Mouse (Mus musculus) liver, embryonic 12.5 days (tissue): ENCODE data around the gene Misp. TPM values are rescaled to one million over a fixed set of nuclear protein-coding genes. Genes with fewer than 3 reads are reported as not detected.

Experiments
- microRNA-seq: library from miRNA; unstranded; fragments of <30 nt; microRNA quantifications from one replicate; pipeline ENCODE4, GENCODE M21; 2017
- polyA plus RNA-seq: library from polyadenylated mRNA; unstranded; fragments of >200 nt; fragmentation: Nextera tagmentation; extraction: Ambion mirVana; gene quantifications from 2 replicates; pipeline ENCODE4 v1.2.1, GENCODE M21; 2016

The Misp gene
- polyA plus RNA-seq, 1 experiment from 2014 or later: 0.54 TPM

Small RNA genes lying within 50 kb of the gene (microRNA-seq; reads per million reads assigned to microRNA genes)
- gene Mir6910: not detected

Other genes with a start within 250 kb of the Misp start
- gene Theg, start 233.7 kb upstream of the Misp start, polyA plus RNA-seq: not detected in 2 replicates
- gene C2cd4c, start 207.0 kb upstream of the Misp start, polyA plus RNA-seq: not detected in 2 replicates
- 1.2 TPM in 2 replicates for gene Shc2, start 183.1 kb upstream of the Misp start, polyA plus RNA-seq
- gene Odf3l2, start 175.3 kb upstream of the Misp start, polyA plus RNA-seq: not detected in 2 replicates
- 0.32 and 0.54 TPM in 2 replicates for gene Madcam1, start 156.4 kb upstream of the Misp start, polyA plus RNA-seq
- 30.4 and 34.2 TPM in 2 replicates for gene Tpgs1, start 151.6 kb upstream of the Misp start, polyA plus RNA-seq
- gene Cdc34, start 138.8 kb upstream of the Misp start, polyA plus RNA-seq: 188 and 196 TPM in 2 replicates
- 0.26 and 0.41 TPM in 2 replicates for gene Gzmm, start 132.0 kb upstream of the Misp start, polyA plus RNA-seq
- gene Bsg, start 116.5 kb upstream of the Misp start, polyA plus RNA-seq: 1,008 and 1,045 TPM in 2 replicates
- 0.11 TPM in 1 of 2 replicates, not detected in the other for gene Hcn2, start 104.4 kb upstream of the Misp start, polyA plus RNA-seq
- gene Polrmt, start 74.4 kb upstream of the Misp start, polyA plus RNA-seq: 28.3 and 30.1 TPM in 2 replicates
- gene Fgf22, start 65.9 kb upstream of the Misp start, polyA plus RNA-seq: 0.11 and 0.13 TPM in 2 replicates
- gene Rnf126, start 54.0 kb upstream of the Misp start, polyA plus RNA-seq: 79.6 and 80.4 TPM in 2 replicates
- 0.80 and 0.98 TPM in 2 replicates for gene Fstl3, start 43.7 kb upstream of the Misp start, polyA plus RNA-seq
- gene Prss57, start 30.0 kb upstream of the Misp start, polyA plus RNA-seq: 1.4 and 2.2 TPM in 2 replicates
- gene Palm, start 27.4 kb upstream of the Misp start, polyA plus RNA-seq: 12.4 and 13.2 TPM in 2 replicates
- 207 and 211 TPM in 2 replicates for gene Ptbp1, start 33.4 kb downstream of the Misp start, polyA plus RNA-seq
- 38.4 and 38.6 TPM in 2 replicates for gene Prtn3, start 53.5 kb downstream of the Misp start, polyA plus RNA-seq
- gene Plppr3, start 53.6 kb downstream of the Misp start, polyA plus RNA-seq: 8.2 and 10.0 TPM in 2 replicates
- gene Elane, start 65.3 kb downstream of the Misp start, polyA plus RNA-seq: 12.1 and 15.4 TPM in 2 replicates
- not detected in 2 replicates for gene Cfd, start 69.9 kb downstream of the Misp start, polyA plus RNA-seq
- 26.6 and 27.4 TPM in 2 replicates for gene Med16, start 87.9 kb downstream of the Misp start, polyA plus RNA-seq
- gene Gm26602, start 89.9 kb downstream of the Misp start, polyA plus RNA-seq: 0.98 and 11.0 TPM in 2 replicates
- gene Kiss1r, start 96.0 kb downstream of the Misp start, polyA plus RNA-seq: 0.35 and 0.43 TPM in 2 replicates
- 67.5 and 74.1 TPM in 2 replicates for gene R3hdm4, start 100.2 kb downstream of the Misp start, polyA plus RNA-seq
- 5.6 and 6.4 TPM in 2 replicates for gene Arid3a, start 106.1 kb downstream of the Misp start, polyA plus RNA-seq
- gene Wdr18, start 139.2 kb downstream of the Misp start, polyA plus RNA-seq: 99.9 and 114 TPM in 2 replicates
- 0.14 TPM in 2 replicates for gene Grin3b, start 149.7 kb downstream of the Misp start, polyA plus RNA-seq
- gene Tmem259, start 163.3 kb downstream of the Misp start, polyA plus RNA-seq: 17.2 and 17.5 TPM in 2 replicates
- gene Cnn2, start 167.6 kb downstream of the Misp start, polyA plus RNA-seq: 68.2 and 75.4 TPM in 2 replicates
- gene Abca7, start 175.5 kb downstream of the Misp start, polyA plus RNA-seq: 10.5 and 12.1 TPM in 2 replicates
- gene Arhgap45, start 195.7 kb downstream of the Misp start, polyA plus RNA-seq: 22.3 and 22.8 TPM in 2 replicates
- 142 and 147 TPM in 2 replicates for gene Polr2e, start 218.8 kb downstream of the Misp start, polyA plus RNA-seq
- gene Gpx4, start 226.2 kb downstream of the Misp start, polyA plus RNA-seq: 682 and 685 TPM in 2 replicates